Mouse (Mus musculus): ENCODE data around the gene Cops4. TPM values are rescaled to one million over a fixed set of nuclear protein-coding genes. Genes with fewer than 3 reads are reported as not detected.

Gene Cops4
- total and polyA plus RNA-seq, 2 experiments, result 12.0 to 53.2 TPM

GRCm38 (mm10) chr5:100488231-100488630 lies 29.9 kb upstream of the Cops4 start:
- TF ChIP-seq POLR2A (IDR thresholded peaks at IDR 0.05; ENCODE audit: extremely low read depth, insufficient read depth, low read length) (no peak), CTCF (IDR thresholded peaks at IDR 0.05; ENCODE audit: low read depth, low read length) (no peak)
- no peak for DNase-seq (ENCODE audit: extremely low read depth, low read depth, low spot score)
- peaks cover 3% of the 10 kb centered on the region; the same call in 1 of the 2 replicates for H3K36me3 ChIP-seq (ENCODE audit: control insufficient read depth, insufficient read depth, low read length)
- H3K27me3 ChIP-seq (ENCODE audit: control insufficient read depth, insufficient read depth, low read length), result no peaks in the 10 kb centered on the region
- H3K4me3 ChIP-seq (ENCODE audit: insufficient read depth, low read depth, low read length), result no peak overlapping the region
- H3K4me1 ChIP-seq (ENCODE audit: control insufficient read depth, insufficient read depth, low read length), result no peaks in the 10 kb centered on the region
- H3K27ac ChIP-seq (replicated peaks; ENCODE audit: insufficient read depth, low read depth, low read length), result no peak overlapping the region
- WGBS, result 79% methylated on average over 3 of the region's 3 CpGs
- peaks cover 8% of the 10 kb centered on the region; the same call in 1 of the 2 replicates for H3K79me2 ChIP-seq (ENCODE audit: control insufficient read depth, insufficient read depth, low read length)
- H3K9ac ChIP-seq (ENCODE audit: low read depth, low read length), result no peak overlapping the region

- no peaks in the 10 kb centered on the region for H3K27me3 ChIP-seq (ENCODE audit: control insufficient read depth, insufficient read depth, low read length)
- no peak for DNase-seq (ENCODE audit: extremely low read depth, low read depth, low spot score)
- peaks cover 3% of the 10 kb centered on the region; the same call in 1 of the 2 replicates for H3K36me3 ChIP-seq (ENCODE audit: control insufficient read depth, insufficient read depth, low read length)
- H3K4me1 ChIP-seq (ENCODE audit: control insufficient read depth, insufficient read depth, low read length), result 0 out of 2 replicates have a peak, but pooled peaks cover under 1% of the 10 kb centered on the region
- no peak overlapping the region for H3K9ac ChIP-seq (ENCODE audit: low read depth, low read length)
- TF ChIP-seq POLR2A (IDR thresholded peaks at IDR 0.05; ENCODE audit: extremely low read depth, insufficient read depth, low read length), result no peak
- no peak for TF ChIP-seq CTCF (IDR thresholded peaks at IDR 0.05; ENCODE audit: low read depth, low read length)
- H3K4me3 ChIP-seq (ENCODE audit: insufficient read depth, low read depth, low read length), result no peak overlapping the region
- peaks cover 12% of the 10 kb centered on the region; the same call in 1 of the 2 replicates for H3K79me2 ChIP-seq (ENCODE audit: control insufficient read depth, insufficient read depth, low read length)
- no peak overlapping the region for H3K27ac ChIP-seq (replicated peaks; ENCODE audit: insufficient read depth, low read depth, low read length)
- WGBS, result 83% methylated on average over 2 of the region's 2 CpGs
These were observed 28.8 kb upstream of the Cops4 start for GRCm38 (mm10) chr5:100489340-100489739.

- no peaks in the 10 kb centered on the region for H3K27me3 ChIP-seq (ENCODE audit: control insufficient read depth, insufficient read depth, low read length)
- no peak for TF ChIP-seq CTCF (IDR thresholded peaks at IDR 0.05; ENCODE audit: low read depth, low read length)
- no peak for TF ChIP-seq POLR2A (IDR thresholded peaks at IDR 0.05; ENCODE audit: extremely low read depth, insufficient read depth, low read length)
- H3K4me1 ChIP-seq (ENCODE audit: control insufficient read depth, insufficient read depth, low read length), result 0 out of 2 replicates have a peak, but pooled peaks cover 3% of the 10 kb centered on the region
- H3K36me3 ChIP-seq (ENCODE audit: control insufficient read depth, insufficient read depth, low read length), result no peaks in the 10 kb centered on the region
- H3K4me3 ChIP-seq (ENCODE audit: insufficient read depth, low read depth, low read length), result no peak overlapping the region
- H3K79me2 ChIP-seq (ENCODE audit: control insufficient read depth, insufficient read depth, low read length), result peaks cover 18% of the 10 kb centered on the region; the same call in 1 of the 2 replicates
- no peak overlapping the region for H3K27ac ChIP-seq (replicated peaks; ENCODE audit: insufficient read depth, low read depth, low read length)
- no peak for DNase-seq (ENCODE audit: extremely low read depth, low read depth, low spot score)
- 57% methylated on average over 4 of the region's 4 CpGs for whole genome bisulfite sequencing
- no peak overlapping the region for H3K9ac ChIP-seq (ENCODE audit: low read depth, low read length)
These were observed 26.4 kb upstream of the Cops4 start for GRCm38 (mm10) chr5:100491704-100492103.

GRCm38 (mm10) chr5:100498436-100499180 lies 19.5 kb upstream of the Cops4 start:
- peak overlapping the region; percentile 83 for H3K9ac ChIP-seq (ENCODE audit: low read depth, low read length)
- peaks cover 13% of the 10 kb centered on the region; the same call in 1 of the 2 replicates for H3K4me1 ChIP-seq (ENCODE audit: control insufficient read depth, insufficient read depth, low read length)
- WGBS, result 1% methylated on average over 45 of the region's 46 CpGs
- peak; percentile 68 for DNase-seq (ENCODE audit: extremely low read depth, low read depth, low spot score)
- TF ChIP-seq POLR2A (IDR thresholded peaks at IDR 0.05; ENCODE audit: extremely low read depth, insufficient read depth, low read length) (0 out of 2 replicates have a peak, but pooled peaks have one; percentile 7), CTCF (IDR thresholded peaks at IDR 0.05; ENCODE audit: low read depth, low read length) (no peak)
- peak overlapping the region; percentile 35; the same call in 1 of the 2 replicates for H3K27ac ChIP-seq (replicated peaks; ENCODE audit: insufficient read depth, low read depth, low read length)
- H3K27me3 ChIP-seq (ENCODE audit: control insufficient read depth, insufficient read depth, low read length), result no peaks in the 10 kb centered on the region
- H3K4me3 ChIP-seq (ENCODE audit: insufficient read depth, low read depth, low read length), result peak overlapping the region; percentile 95
- peaks cover 8% of the 10 kb centered on the region; the same call in 1 of the 2 replicates for H3K79me2 ChIP-seq (ENCODE audit: control insufficient read depth, insufficient read depth, low read length)
- no peaks in the 10 kb centered on the region for H3K36me3 ChIP-seq (ENCODE audit: control insufficient read depth, insufficient read depth, low read length)

DNA sequence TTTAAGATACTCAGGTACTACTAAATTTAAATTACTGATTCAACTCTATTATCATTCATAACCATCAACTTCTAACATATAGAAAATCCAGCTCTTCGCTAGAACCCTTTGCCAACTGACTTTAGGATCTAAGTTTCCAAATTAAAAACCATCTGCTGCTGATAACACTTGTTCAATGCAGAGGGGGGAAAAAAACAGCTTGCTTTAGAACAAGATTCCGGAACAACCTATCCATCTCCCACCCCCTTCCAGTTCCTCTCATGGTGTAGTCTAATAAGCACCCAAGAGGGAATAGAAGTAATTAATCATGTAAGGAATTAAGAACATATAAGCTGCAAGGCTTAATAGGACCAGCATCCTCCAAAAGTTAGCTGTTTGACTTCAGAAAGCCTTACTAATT lies 18.9 kb upstream of the Cops4 start:
- TF ChIP-seq CTCF (IDR thresholded peaks at IDR 0.05; ENCODE audit: low read depth, low read length) (no peak), POLR2A (IDR thresholded peaks at IDR 0.05; ENCODE audit: extremely low read depth, insufficient read depth, low read length) (no peak)
- Histone ChIP-seq H3K27me3 (ENCODE audit: control insufficient read depth, insufficient read depth, low read length) (no peaks in the 10 kb centered on the region), H3K79me2 (ENCODE audit: control insufficient read depth, insufficient read depth, low read length) (peaks cover 7% of the 10 kb centered on the region; the same call in 1 of the 2 replicates), H3K4me1 (ENCODE audit: control insufficient read depth, insufficient read depth, low read length) (peaks cover 13% of the 10 kb centered on the region; the same call in 1 of the 2 replicates), H3K4me3 (ENCODE audit: insufficient read depth, low read depth, low read length) (peak overlapping the region; percentile 81; the same call in 1 of the 2 replicates), H3K27ac (replicated peaks; ENCODE audit: insufficient read depth, low read depth, low read length) (no peak overlapping the region), H3K36me3 (ENCODE audit: control insufficient read depth, insufficient read depth, low read length) (no peaks in the 10 kb centered on the region), H3K9ac (ENCODE audit: low read depth, low read length) (no peak overlapping the region)
- WGBS, result 17% methylated on average over 2 of the region's 2 CpGs
- no peak for DNase-seq (ENCODE audit: extremely low read depth, low read depth, low spot score)

Data from liver, adult 2 months (tissue).